In genomic region chr10:40526986-40527385, GRCm38 (mm10) we compare ENCODE assay signal across 22 mouse cellular contexts. TPM values are rescaled to one million over a fixed set of nuclear protein-coding genes. Genes with fewer than 3 reads are reported as not detected.
"Had no signal": no experiment of that assay in that cellular context is flagged by ENCODE, and none has a peak within 500 bp of the region (broad histone marks: within the 10 kb centered on the region; RNA-seq: fewer than 3 reads in every experiment).

No protein-coding gene starts in this region.

- H3K27me3 ChIP-seq: kidney, embryonic 15.5 days; midbrain, embryonic 15.5 days; stomach, embryonic 15.5 days had no signal

- H3K9me3 ChIP-seq: kidney, embryonic 15.5 days; liver, embryonic 15.5 days; midbrain, embryonic 15.5 days; stomach, embryonic 15.5 days had no signal

- H3K27ac ChIP-seq: kidney, embryonic 15.5 days; liver, embryonic 15.5 days; midbrain, embryonic 15.5 days; stomach, embryonic 15.5 days had no signal

- H3K4me2 ChIP-seq: liver, embryonic 15.5 days; midbrain, embryonic 11.5 days; midbrain, embryonic 15.5 days; stomach, embryonic 15.5 days had no signal

- DNase-seq: kidney, adult 2 months; kidney, postnatal 14 days; left cerebral cortex, postnatal 4 days; lung, adult 2 months; lung, postnatal 14 days had no signal

- H3K4me3 ChIP-seq: kidney, embryonic 15.5 days; liver, embryonic 15.5 days; midbrain, embryonic 15.5 days; stomach, embryonic 15.5 days had no signal

- H3K36me3 ChIP-seq: kidney, embryonic 15.5 days; liver, embryonic 15.5 days; midbrain, embryonic 15.5 days; stomach, embryonic 15.5 days had no signal

- H3K9ac ChIP-seq: kidney, embryonic 15.5 days; midbrain, embryonic 15.5 days; stomach, embryonic 15.5 days had no signal

RNA-seq across cellular contexts. Expression of gene Slc22a16, which starts 43.1 kb away (rescaled TPM):
- total RNA-seq: layer of hippocampus, adult 8-10 months; layer of hippocampus, postnatal 14 days; left cerebral cortex, adult 18-20 months; left cerebral cortex, postnatal 10 days; left cerebral cortex, postnatal 4 days; megakaryocyte, adult 5-6 weeks; monocyte, adult 5-6 weeks had no signal
- polyA plus RNA-seq: intestine, embryonic 16.5 days; kidney, adult 2 months; kidney, embryonic 15.5 days; large intestine, adult 2 months; limb, embryonic 14.5 days; liver, embryonic 11.5 days; liver, embryonic 15.5 days; lung, adult 2 months; midbrain, embryonic 11.5 days; midbrain, embryonic 15.5 days; neural tube, embryonic 14.5 days; stomach, embryonic 15.5 days; thymus, postnatal 0 days had no signal
